Mouse (Mus musculus) olfactory bulb, adult 2 months (tissue): ENCODE results near the gene Cobll1. TPM values are rescaled to one million over a fixed set of nuclear protein-coding genes. Genes with fewer than 3 reads are reported as not detected.

Experiments
- H3K27ac ChIP-seq: fragments of 200-500 bp; 2 replicates; pipeline ENCODE4 v1.5.1; 2012; ENCODE audit warnings: low read depth, low read length; ENCODE audit not compliant: insufficient read depth
- H3K4me1 ChIP-seq: fragments of 200-500 bp; 2 replicates; pipeline ENCODE4 v1.6.1; 2012; ENCODE audit warnings: low read length; ENCODE audit not compliant: control insufficient read depth, insufficient read depth
- H3K4me3 ChIP-seq: fragments of 200-500 bp; 2 replicates; pipeline ENCODE4 v1.5.1; 2012; ENCODE audit warnings: mild to moderate bottlenecking, low read depth, low read length, moderate library complexity; ENCODE audit not compliant: insufficient read depth
- CTCF ChIP-seq: fragments of 200-500 bp; IDR thresholded peaks from 2 replicates; pipeline ENCODE4 v1.5.1; 2012; ENCODE audit warnings: low read depth, mild to moderate bottlenecking, low read length, moderate library complexity; ENCODE audit not compliant: insufficient read depth
- POLR2A ChIP-seq: fragments of 200-500 bp; IDR thresholded peaks from 2 replicates; pipeline ENCODE4 v1.6.1; 2012; ENCODE audit warnings: mild to moderate bottlenecking, low read depth, low read length, moderate library complexity; ENCODE audit not compliant: insufficient read depth
- WGBS: fragments of 180-500 bp; shearing (Covaris S2); methylation state at CpG from one replicate; pipeline ENCODE4 v1.1.7; 2018; 5-methylcytosine and 5-hydroxymethylcytosine counted together
- polyA plus RNA-seq: library from polyadenylated mRNA; stranded (reverse); fragments of >200 nt; gene quantifications from 2 replicates; pipeline ENCODE4 v1.2.4, GENCODE M21; 2012; ENCODE audit warnings: low replicate concordance; ENCODE audit not compliant: missing spikeins, insufficient read depth, insufficient read length

Gene Cobll1
- polyA plus RNA-seq, 1 experiment = not detected

GRCm38 (mm10) chr2:65072205-65072604, 167.0 kb downstream of the Cobll1 start:
- Histone ChIP-seq H3K27ac (no peak overlapping the region), H3K4me1 (no peaks in the 10 kb centered on the region), H3K4me3 (no peak overlapping the region)
- WGBS = 39% methylated on average over 3 of the region's 3 CpGs
- no peak for TF ChIP-seq POLR2A
- no peak for TF ChIP-seq CTCF

- H3K27ac ChIP-seq = no peak overlapping the region
- TF ChIP-seq CTCF (no peak), POLR2A (no peak)
- no peaks in the 10 kb centered on the region for H3K4me1 ChIP-seq
- no peak overlapping the region for H3K4me3 ChIP-seq
- WGBS = 94% methylated on average over 2 of the region's 2 CpGs
Measured at GRCm38 (mm10) chr2:65053764-65054163, 185.4 kb downstream of the Cobll1 start.

- Histone ChIP-seq H3K27ac (no peak overlapping the region), H3K4me1 (no peaks in the 10 kb centered on the region), H3K4me3 (no peak overlapping the region)
- WGBS = 94% methylated on average over 6 of the region's 6 CpGs
- TF ChIP-seq POLR2A (no peak), CTCF (no peak)
Measured at GRCm38 (mm10) chr2:65052191-65053012, 186.8 kb downstream of the Cobll1 start.

GRCm38 (mm10) chr2:65050776-65051175, 188.4 kb downstream of the Cobll1 start:
- Histone ChIP-seq H3K4me1 (no peaks in the 10 kb centered on the region), H3K27ac (no peak overlapping the region), H3K4me3 (no peak overlapping the region)
- no peak for TF ChIP-seq CTCF
- no peak for TF ChIP-seq POLR2A
- 90% methylated on average over 3 of the region's 3 CpGs for WGBS

- H3K4me1 ChIP-seq = no peaks in the 10 kb centered on the region
- H3K27ac ChIP-seq = no peak overlapping the region
- TF ChIP-seq POLR2A (no peak), CTCF (no peak)
- H3K4me3 ChIP-seq = no peak overlapping the region
- 40% methylated on average over 6 of the region's 6 CpGs for WGBS
Measured at GRCm38 (mm10) chr2:65048234-65049017, 190.8 kb downstream of the Cobll1 start.

Other genes starting within 250 kb of the Cobll1 start
- gene Grb14, start 214.4 kb downstream of the Cobll1 start, polyA plus RNA-seq = not detected in 2 replicates
- gene Slc38a11, start 124.6 kb upstream of the Cobll1 start, polyA plus RNA-seq = not detected in 2 replicates